Mouse (Mus musculus): Measurements from ENCODE around the gene Kif22.

The Kif22 gene

GRCm38 (mm10) chr7:126983113-126983512 lies 59.2 kb downstream of the Kif22 start:
- DNase-seq = no peak

- no peak for DNase-seq
These were observed 60.2 kb downstream of the Kif22 start for GRCm38 (mm10) chr7:126982054-126982453.

GRCm38 (mm10) chr7:126981601-126982000 lies 60.7 kb downstream of the Kif22 start:
- no peak for DNase-seq

GRCm38 (mm10) chr7:126978841-126979240 lies 63.4 kb downstream of the Kif22 start:
- DNase-seq = no peak

Data from kidney, postnatal 14 days (tissue).